Mouse (Mus musculus) forelimb bud, embryonic 11.5 days (tissue): ENCODE measurements around the gene Gm21830.
A peak's percentile ranks its signal among the peaks of the same experiment; 100 is the strongest.
"Not testable (repeated sequence)": the region's sequence is repeated elsewhere in the genome, so short reads cannot be mapped to it uniquely, and the experiment has no call there.

ENCODE experiments used
- DNase-seq: peaks from one replicate; pipeline ENCODE4 v3.0.0-alpha.2; 2012; ENCODE audit warnings: low read depth, low spot score

Gene Gm21830

DNA sequence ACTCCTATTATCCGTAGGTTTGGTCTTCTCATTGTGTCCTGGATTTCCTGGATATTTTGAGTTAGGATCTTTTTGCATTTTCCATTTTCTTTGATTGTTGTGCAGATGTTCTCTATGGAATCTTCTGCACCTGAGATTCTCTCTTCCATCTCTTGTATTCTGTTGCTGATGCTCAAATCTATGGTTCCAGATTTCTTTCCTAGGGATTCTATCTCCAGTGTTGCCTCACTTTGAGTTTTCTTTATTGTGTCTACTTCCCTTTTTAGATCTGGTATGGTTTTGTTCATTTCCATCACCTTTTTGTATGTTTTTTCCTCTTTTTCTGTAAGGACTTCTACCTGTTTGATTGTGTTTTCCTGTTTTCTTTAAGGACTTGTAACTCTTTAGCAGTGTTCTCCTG is at the start of gene Gm21830:
Gene Gm21830 (plus strand): TSS at position 301 of the 400 bp plus-strand sequence.
- DNase-seq = not testable (repeated sequence)

- DNase-seq = no peak
These were observed 49.0 kb upstream of the Gm21830 start for GRCm38 (mm10) chr2:67364506-67364905.

DNA sequence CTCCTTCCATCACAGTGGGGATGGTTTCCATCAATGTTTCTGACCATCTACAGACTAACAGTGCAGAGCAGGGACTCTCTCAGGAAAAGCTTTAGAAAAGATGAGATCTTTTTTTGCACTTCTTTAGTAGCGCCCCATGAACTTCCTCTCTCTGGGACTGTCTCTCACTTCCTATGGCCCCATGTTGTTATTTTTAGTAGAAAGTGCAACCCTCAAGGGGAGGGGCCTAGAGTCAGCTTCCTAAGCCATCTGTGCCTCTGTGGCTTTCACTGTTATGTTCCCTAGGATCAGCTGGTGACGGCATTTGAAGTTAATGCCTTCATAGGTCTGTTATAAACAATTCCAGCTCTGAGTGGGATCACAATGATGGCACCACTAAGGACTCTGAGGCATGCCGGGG is 35.0 kb upstream of the Gm21830 start:
- no peak for DNase-seq

- DNase-seq = no peak
These were observed 7.3 kb downstream of the Gm21830 start for GRCm38 (mm10) chr2:67420853-67421252.

DNA sequence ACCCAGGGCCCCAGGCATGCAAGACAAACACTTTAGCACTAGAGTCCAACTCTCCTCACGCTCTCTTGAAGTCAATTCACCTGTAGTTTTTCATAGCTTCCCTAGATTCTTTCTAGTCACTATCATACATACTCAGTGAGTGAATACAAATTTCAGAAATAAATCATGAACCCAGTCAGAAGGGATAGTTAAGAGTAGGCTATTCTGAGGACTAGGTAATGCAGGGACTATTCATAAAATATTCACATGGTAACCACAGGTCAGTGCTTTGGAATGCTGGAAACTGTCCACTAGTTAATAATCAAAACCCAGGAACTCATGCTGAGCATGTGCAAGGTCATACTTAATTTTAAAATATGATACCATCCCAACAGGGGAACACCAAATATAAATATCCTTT is 9.3 kb downstream of the Gm21830 start:
- DNase-seq = no peak

GRCm38 (mm10) chr2:67433081-67433480 is 19.6 kb downstream of the Gm21830 start, which contains the start of gene Gm26727:
Gene Gm26727 (minus strand): TSS chr2:67433181.
- no peak for DNase-seq

GRCm38 (mm10) chr2:67438309-67438708 is 24.8 kb downstream of the Gm21830 start:
- DNase-seq = no peak

GRCm38 (mm10) chr2:67445780-67446179 is 32.3 kb downstream of the Gm21830 start, which contains the start of gene Xirp2:
Gene Xirp2 (plus strand): TSS chr2:67446002.
- DNase-seq = no peak

DNA sequence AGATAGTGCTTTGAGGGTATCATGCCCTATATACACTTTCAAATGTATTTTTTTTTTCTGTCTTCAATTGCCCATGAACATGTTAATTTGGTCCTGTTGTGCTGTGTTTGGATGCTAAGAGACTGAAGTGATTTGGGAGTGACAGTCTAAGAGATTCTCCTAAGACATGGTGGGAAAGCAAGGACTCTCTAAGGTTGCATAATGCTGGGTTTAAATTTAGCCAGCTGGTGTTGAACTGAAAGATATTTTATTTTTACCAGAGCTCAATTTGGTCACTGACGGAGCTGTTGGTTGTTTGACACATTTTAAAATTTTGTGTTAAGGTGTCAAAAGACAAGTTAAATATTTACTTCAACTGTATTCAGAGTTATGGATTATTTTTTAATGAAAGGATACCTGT is 33.2 kb downstream of the Gm21830 start:
- DNase-seq = no peak

DNA sequence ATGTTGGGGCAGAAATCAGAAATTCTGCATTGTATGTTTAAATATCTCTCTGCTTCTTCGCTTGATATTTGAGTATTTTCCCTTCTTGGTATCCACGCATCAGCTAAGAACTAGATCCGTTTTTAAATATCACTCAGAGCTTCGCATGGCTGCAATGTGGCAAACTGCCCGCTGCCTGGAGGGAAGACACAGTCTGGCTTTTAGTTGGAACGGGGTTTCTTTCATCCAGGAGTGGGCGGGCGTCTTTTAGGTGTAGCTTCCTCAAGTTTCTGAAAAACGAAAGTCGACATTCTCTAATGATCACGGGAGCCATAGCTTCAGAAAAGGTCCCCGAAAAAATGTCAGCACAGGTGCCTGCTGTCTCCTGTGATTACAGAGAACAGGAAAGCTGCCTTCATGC is 33.7 kb downstream of the Gm21830 start:
- DNase-seq = no peak

DNA sequence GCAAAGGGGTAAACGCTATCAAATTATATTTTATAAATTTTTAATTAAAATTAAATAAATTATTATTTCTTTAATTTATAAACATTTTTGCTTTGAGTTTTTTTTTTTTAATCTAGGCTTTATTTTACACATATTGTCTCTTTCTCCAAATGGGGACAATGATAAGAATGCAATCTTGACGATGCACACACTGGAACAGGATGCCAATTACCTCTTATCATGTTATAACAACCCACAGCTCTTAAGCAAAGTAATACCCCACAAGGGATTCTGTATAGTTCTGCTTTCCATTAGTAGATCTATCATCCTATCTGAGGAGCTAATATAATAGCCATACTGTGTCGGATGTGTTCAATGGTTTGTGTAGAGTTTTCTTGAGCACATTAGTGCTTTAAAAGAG is 47.3 kb downstream of the Gm21830 start:
- no peak for DNase-seq

DNA sequence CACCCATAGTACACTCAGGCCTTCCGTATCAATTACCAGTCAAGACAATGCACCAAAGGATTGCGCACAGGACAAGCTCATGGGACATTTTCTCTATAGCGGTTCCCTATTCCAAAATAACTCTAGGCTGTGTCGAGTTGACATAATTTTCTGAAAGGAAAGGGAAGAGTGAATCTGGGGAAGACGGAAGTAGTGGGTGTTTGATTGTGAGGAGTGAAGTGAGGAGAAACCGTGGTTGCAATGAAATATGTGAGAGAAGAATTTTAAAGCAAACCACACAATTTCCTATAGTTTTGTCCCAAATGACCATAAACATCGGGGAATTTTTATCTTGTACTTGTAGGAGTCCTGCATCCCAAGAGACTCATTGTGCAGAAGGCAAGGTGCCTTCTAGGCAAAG is 53.5 kb downstream of the Gm21830 start:
- DNase-seq = no peak

DNA sequence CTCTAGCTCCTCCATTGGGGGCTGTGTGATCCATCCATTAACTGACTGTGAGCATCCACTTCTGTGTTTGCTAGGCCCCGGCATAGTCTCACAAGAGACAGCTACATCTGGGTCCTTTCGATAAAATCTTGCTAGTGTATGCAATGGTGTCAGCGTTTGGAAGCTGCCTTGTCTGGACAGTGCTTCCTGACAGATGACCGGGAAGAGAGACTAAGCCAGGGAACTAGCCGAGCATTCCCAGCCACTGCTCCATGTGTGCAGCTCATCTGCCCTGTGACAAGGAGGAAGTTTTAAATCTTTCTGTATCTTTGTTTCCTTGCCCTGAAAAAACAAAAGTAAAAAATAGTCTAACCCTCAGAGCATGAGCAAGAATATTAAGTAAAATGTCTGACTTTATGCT is 56.5 kb downstream of the Gm21830 start:
- DNase-seq = not testable (repeated sequence)

DNA sequence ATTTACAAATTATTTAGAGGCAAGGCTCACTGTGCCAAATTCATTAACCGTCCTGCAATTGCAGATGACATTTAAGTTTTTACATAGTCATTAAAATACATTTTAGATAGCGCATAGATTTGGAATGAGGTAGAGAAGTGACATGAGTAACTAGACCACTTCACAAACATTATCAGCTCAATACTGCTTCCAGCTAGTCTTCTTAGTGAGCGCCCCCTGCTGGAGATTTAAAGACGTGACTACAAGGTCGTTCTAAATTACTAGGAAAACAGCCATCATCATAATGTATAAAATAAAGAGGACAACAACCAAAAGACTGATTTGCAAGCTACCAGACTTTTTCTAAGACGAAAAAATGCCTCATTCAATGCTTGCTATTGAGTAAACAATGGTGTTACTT is 64.2 kb downstream of the Gm21830 start:
- peak; percentile 61 for DNase-seq

- DNase-seq = no peak
These were observed 67.5 kb downstream of the Gm21830 start for GRCm38 (mm10) chr2:67481051-67481450.
